Mouse (Mus musculus): ENCODE measurements around the gene Snx10. TPM values are rescaled to one million over a fixed set of nuclear protein-coding genes. Genes with fewer than 3 reads are reported as not detected.
A peak's percentile ranks its signal among the peaks of the same experiment; 100 is the strongest.

Gene Snx10
- polyA plus RNA-seq, 1 experiment from 2014 or later: 63.9 TPM

GRCm38 (mm10) chr6:51524321-51524931 is 725 bp downstream of the Snx10 start:
- Histone ChIP-seq H3K27ac (ENCODE audit: low read depth, low read length) (peak overlapping the region; percentile 66), H3K4me1 (ENCODE audit: control insufficient read depth, insufficient read depth, low read length) (no peaks in the 10 kb centered on the region; the same call in 1 of the 2 replicates), H3K4me2 (ENCODE audit: low read depth, low read length) (peak overlapping the region; percentile 77), H3K9me3 (ENCODE audit: control insufficient read depth, low read length) (no peaks in the 10 kb centered on the region), H3K27me3 (ENCODE audit: control insufficient read depth, insufficient read depth, low read length) (no peaks in the 10 kb centered on the region), H3K9ac (replicated peaks; ENCODE audit: low read depth, low read length) (peak overlapping the region; percentile 61), H3K4me3 (ENCODE audit: low read depth, low read length) (peak overlapping the region; percentile 76), H3K36me3 (ENCODE audit: control insufficient read depth, insufficient read depth, low read length) (no peaks in the 10 kb centered on the region)
- peak; percentile 62 for ATAC-seq (ENCODE audit: low read depth)
- WGBS: under 1% methylated on average over 20 of the region's 21 CpGs

- peak overlapping the region; percentile 61; the same call in 1 of the 2 replicates for H3K9ac ChIP-seq (replicated peaks; ENCODE audit: low read depth, low read length)
Observed at GRCm38 (mm10) chr6:51525001-51525400, 1.3 kb downstream of the Snx10 start.

DNA sequence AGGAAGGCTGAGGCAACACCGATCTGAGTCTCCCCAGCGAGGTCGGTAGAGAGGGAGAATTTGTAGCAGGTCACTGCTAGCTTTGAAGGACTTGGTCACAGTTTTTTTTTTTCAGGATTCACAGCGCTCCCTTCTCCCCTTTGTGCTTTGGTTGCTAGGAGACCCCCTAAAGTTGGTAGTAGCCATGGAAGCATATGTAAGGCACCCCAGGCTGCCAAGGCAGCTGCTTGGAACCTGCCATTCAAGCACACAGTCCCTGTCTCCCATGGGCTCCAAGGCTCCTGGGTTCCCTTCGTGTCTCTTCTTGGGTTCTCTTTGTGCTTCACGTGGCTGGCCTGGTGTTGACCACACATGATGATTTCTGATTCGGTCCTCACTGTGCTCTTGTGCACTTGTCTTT is 5.8 kb downstream of the Snx10 start:
- no peak overlapping the region for H3K4me2 ChIP-seq (ENCODE audit: low read depth, low read length)
- ATAC-seq (ENCODE audit: low read depth): no peak
- H3K36me3 ChIP-seq (ENCODE audit: control insufficient read depth, insufficient read depth, low read length): no peaks in the 10 kb centered on the region
- no peak overlapping the region for H3K9ac ChIP-seq (replicated peaks; ENCODE audit: low read depth, low read length)
- no peaks in the 10 kb centered on the region; the same call in 1 of the 2 replicates for H3K4me1 ChIP-seq (ENCODE audit: control insufficient read depth, insufficient read depth, low read length)
- 26% methylated on average over 7 of the region's 7 CpGs for WGBS
- peak overlapping the region; percentile 39; the same call in 1 of the 2 replicates for H3K27ac ChIP-seq (ENCODE audit: low read depth, low read length)
- no peak overlapping the region for H3K4me3 ChIP-seq (ENCODE audit: low read depth, low read length)
- H3K27me3 ChIP-seq (ENCODE audit: control insufficient read depth, insufficient read depth, low read length): no peaks in the 10 kb centered on the region
- no peaks in the 10 kb centered on the region for H3K9me3 ChIP-seq (ENCODE audit: control insufficient read depth, low read length)

More at GRCm38 (mm10) chr6:51525001-51525400, 1.3 kb downstream of the Snx10 start:
- Histone ChIP-seq H3K27me3 (ENCODE audit: control insufficient read depth, insufficient read depth, low read length) (no peaks in the 10 kb centered on the region), H3K9me3 (ENCODE audit: control insufficient read depth, low read length) (no peaks in the 10 kb centered on the region), H3K36me3 (ENCODE audit: control insufficient read depth, insufficient read depth, low read length) (no peaks in the 10 kb centered on the region), H3K4me1 (ENCODE audit: control insufficient read depth, insufficient read depth, low read length) (no peaks in the 10 kb centered on the region; the same call in 1 of the 2 replicates), H3K4me2 (ENCODE audit: low read depth, low read length) (peak overlapping the region; percentile 77), H3K4me3 (ENCODE audit: low read depth, low read length) (peak overlapping the region; percentile 76), H3K27ac (ENCODE audit: low read depth, low read length) (no peak overlapping the region)
- ATAC-seq (ENCODE audit: low read depth): peak; percentile 58
- WGBS: 43% methylated on average over 5 of the region's 5 CpGs

GRCm38 (mm10) chr6:51533467-51534200 is 9.9 kb downstream of the Snx10 start:
- Histone ChIP-seq H3K36me3 (ENCODE audit: control insufficient read depth, insufficient read depth, low read length) (no peaks in the 10 kb centered on the region), H3K4me2 (ENCODE audit: low read depth, low read length) (no peak overlapping the region), H3K4me3 (ENCODE audit: low read depth, low read length) (no peak overlapping the region), H3K27ac (ENCODE audit: low read depth, low read length) (no peak overlapping the region), H3K4me1 (ENCODE audit: control insufficient read depth, insufficient read depth, low read length) (no peaks in the 10 kb centered on the region; the same call in 1 of the 2 replicates), H3K27me3 (ENCODE audit: control insufficient read depth, insufficient read depth, low read length) (no peaks in the 10 kb centered on the region), H3K9me3 (ENCODE audit: control insufficient read depth, low read length) (no peaks in the 10 kb centered on the region), H3K9ac (replicated peaks; ENCODE audit: low read depth, low read length) (no peak overlapping the region)
- ATAC-seq (ENCODE audit: low read depth): no peak
- 76% methylated on average over 6 of the region's 6 CpGs for WGBS

- Histone ChIP-seq H3K27ac (ENCODE audit: low read depth, low read length) (no peak overlapping the region), H3K9ac (replicated peaks; ENCODE audit: low read depth, low read length) (no peak overlapping the region), H3K27me3 (ENCODE audit: control insufficient read depth, insufficient read depth, low read length) (no peaks in the 10 kb centered on the region), H3K9me3 (ENCODE audit: control insufficient read depth, low read length) (no peaks in the 10 kb centered on the region), H3K36me3 (ENCODE audit: control insufficient read depth, insufficient read depth, low read length) (no peaks in the 10 kb centered on the region), H3K4me2 (ENCODE audit: low read depth, low read length) (no peak overlapping the region), H3K4me1 (ENCODE audit: control insufficient read depth, insufficient read depth, low read length) (no peaks in the 10 kb centered on the region), H3K4me3 (ENCODE audit: low read depth, low read length) (no peak overlapping the region)
- 69% methylated on average over 10 of the region's 10 CpGs for WGBS
- ATAC-seq (ENCODE audit: low read depth): no peak
Observed at GRCm38 (mm10) chr6:51535571-51535970, 11.9 kb downstream of the Snx10 start.

DNA sequence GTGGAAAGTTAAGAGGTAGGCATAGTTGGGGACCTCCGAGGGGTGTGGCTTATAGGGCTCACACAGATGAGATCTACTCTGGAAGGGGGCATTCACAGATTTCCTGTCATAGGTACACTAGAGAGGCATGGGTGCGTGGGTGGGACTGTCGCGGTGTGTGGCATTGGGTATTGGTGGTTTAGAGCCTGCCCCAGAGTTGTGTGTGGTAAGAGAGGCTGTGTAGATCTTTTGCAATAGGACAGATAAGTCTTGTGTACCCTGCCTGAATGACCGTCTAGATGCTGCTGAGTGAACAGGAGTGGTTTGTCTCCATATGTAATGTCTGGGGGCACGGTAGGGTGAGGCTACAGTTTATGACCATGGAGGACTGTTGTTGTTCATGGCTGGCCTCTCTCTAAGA is 16.8 kb downstream of the Snx10 start:
- H3K9me3 ChIP-seq (ENCODE audit: control insufficient read depth, low read length): no peaks in the 10 kb centered on the region
- no peaks in the 10 kb centered on the region for H3K4me1 ChIP-seq (ENCODE audit: control insufficient read depth, insufficient read depth, low read length)
- no peak for ATAC-seq (ENCODE audit: low read depth)
- H3K4me3 ChIP-seq (ENCODE audit: low read depth, low read length): no peak overlapping the region
- no peak overlapping the region for H3K9ac ChIP-seq (replicated peaks; ENCODE audit: low read depth, low read length)
- no peaks in the 10 kb centered on the region for H3K27me3 ChIP-seq (ENCODE audit: control insufficient read depth, insufficient read depth, low read length)
- H3K36me3 ChIP-seq (ENCODE audit: control insufficient read depth, insufficient read depth, low read length): no peaks in the 10 kb centered on the region
- H3K4me2 ChIP-seq (ENCODE audit: low read depth, low read length): no peak overlapping the region
- H3K27ac ChIP-seq (ENCODE audit: low read depth, low read length): no peak overlapping the region
- WGBS: 91% methylated on average over 6 of the region's 6 CpGs

DNA sequence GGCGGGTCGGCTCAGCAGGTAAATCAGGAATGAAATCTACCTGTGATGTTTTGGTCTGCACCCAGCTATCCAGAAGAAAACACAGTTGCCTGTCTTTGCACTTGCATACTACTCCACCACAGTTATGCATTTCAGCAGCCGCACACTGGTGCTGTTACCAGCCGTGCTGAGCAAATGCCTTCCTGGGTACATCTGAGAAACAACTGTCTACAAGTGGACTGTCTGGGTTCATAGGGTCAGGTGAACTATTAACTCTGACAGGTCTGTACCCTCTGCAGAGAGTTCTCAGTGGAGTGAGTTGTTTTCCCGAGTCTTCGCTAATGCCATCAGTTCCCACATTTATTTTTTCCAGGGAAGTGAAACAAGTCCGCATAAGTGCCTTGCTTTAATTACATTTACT is 17.7 kb downstream of the Snx10 start:
- no peak for ATAC-seq (ENCODE audit: low read depth)
- no peak overlapping the region for H3K4me3 ChIP-seq (ENCODE audit: low read depth, low read length)
- 85% methylated on average over 7 of the region's 7 CpGs for WGBS
- no peaks in the 10 kb centered on the region for H3K27me3 ChIP-seq (ENCODE audit: control insufficient read depth, insufficient read depth, low read length)
- no peak overlapping the region for H3K27ac ChIP-seq (ENCODE audit: low read depth, low read length)
- H3K9me3 ChIP-seq (ENCODE audit: control insufficient read depth, low read length): no peaks in the 10 kb centered on the region
- H3K4me1 ChIP-seq (ENCODE audit: control insufficient read depth, insufficient read depth, low read length): no peaks in the 10 kb centered on the region
- H3K36me3 ChIP-seq (ENCODE audit: control insufficient read depth, insufficient read depth, low read length): no peaks in the 10 kb centered on the region
- H3K9ac ChIP-seq (replicated peaks; ENCODE audit: low read depth, low read length): no peak overlapping the region
- no peak overlapping the region for H3K4me2 ChIP-seq (ENCODE audit: low read depth, low read length)

DNA sequence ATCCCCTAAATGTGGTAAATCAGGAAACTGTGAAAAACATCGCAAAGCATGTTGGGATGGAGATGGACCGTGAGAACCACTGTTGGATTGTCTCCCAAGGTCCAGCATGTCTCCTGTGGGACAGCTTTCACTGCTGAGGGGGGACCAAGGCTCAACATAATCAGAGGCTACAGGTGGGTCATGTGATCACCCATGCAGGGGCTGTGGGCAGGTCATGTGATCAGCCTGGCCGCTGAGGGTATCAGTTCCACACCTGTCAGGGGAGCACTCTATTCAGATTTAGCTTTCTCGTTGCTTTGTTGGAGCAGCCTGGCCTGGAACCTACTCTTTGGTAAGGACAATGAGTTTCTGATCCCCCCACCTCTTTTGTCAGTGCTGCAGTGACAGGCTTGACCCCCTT is 18.4 kb downstream of the Snx10 start:
- 90% methylated on average over 4 of the region's 4 CpGs for WGBS
- ATAC-seq (ENCODE audit: low read depth): no peak
- Histone ChIP-seq H3K27ac (ENCODE audit: low read depth, low read length) (no peak overlapping the region), H3K9ac (replicated peaks; ENCODE audit: low read depth, low read length) (no peak overlapping the region), H3K4me3 (ENCODE audit: low read depth, low read length) (no peak overlapping the region), H3K9me3 (ENCODE audit: control insufficient read depth, low read length) (no peaks in the 10 kb centered on the region), H3K4me1 (ENCODE audit: control insufficient read depth, insufficient read depth, low read length) (no peaks in the 10 kb centered on the region), H3K36me3 (ENCODE audit: control insufficient read depth, insufficient read depth, low read length) (no peaks in the 10 kb centered on the region), H3K27me3 (ENCODE audit: control insufficient read depth, insufficient read depth, low read length) (no peaks in the 10 kb centered on the region), H3K4me2 (ENCODE audit: low read depth, low read length) (no peak overlapping the region)

GRCm38 (mm10) chr6:51543639-51544117 is 20.0 kb downstream of the Snx10 start:
- no peak overlapping the region for H3K9ac ChIP-seq (replicated peaks; ENCODE audit: low read depth, low read length)
- H3K27me3 ChIP-seq (ENCODE audit: control insufficient read depth, insufficient read depth, low read length): no peaks in the 10 kb centered on the region
- H3K4me1 ChIP-seq (ENCODE audit: control insufficient read depth, insufficient read depth, low read length): no peaks in the 10 kb centered on the region
- no peaks in the 10 kb centered on the region for H3K9me3 ChIP-seq (ENCODE audit: control insufficient read depth, low read length)
- no peak for ATAC-seq (ENCODE audit: low read depth)
- H3K27ac ChIP-seq (ENCODE audit: low read depth, low read length): no peak overlapping the region
- WGBS: 49% methylated on average over 6 of the region's 6 CpGs
- H3K4me3 ChIP-seq (ENCODE audit: low read depth, low read length): no peak overlapping the region
- no peak overlapping the region for H3K4me2 ChIP-seq (ENCODE audit: low read depth, low read length)
- no peaks in the 10 kb centered on the region for H3K36me3 ChIP-seq (ENCODE audit: control insufficient read depth, insufficient read depth, low read length)
